Mouse (Mus musculus) T-helper 1 cell (primary cell): ENCODE measurements around the gene Rbfox1.

ENCODE experiments used
- in situ Hi-C: fragments of 300-600 bp; cut with MboI, MseI; formaldehyde crosslinking; loops from one replicate; pipeline ENCODE4 v1.15.1; 2025; ENCODE audit warnings: high pct_unique_total_duplicates

The Rbfox1 gene

GRCm38 (mm10) chr16:6448250-6448649, 563.1 kb downstream of the Rbfox1 start:
- in situ Hi-C loops: no loop called here

GRCm38 (mm10) chr16:6455349-6455748, 570.2 kb downstream of the Rbfox1 start:
- in situ Hi-C loops: no loop called here

- in situ Hi-C loops: loop anchor here (10.0 kb wide), 1 partner anchor 994 kb away; no protein-coding TSS in a partner anchor
Observed at GRCm38 (mm10) chr16:6479094-6479590, 594.0 kb downstream of the Rbfox1 start.

GRCm38 (mm10) chr16:6479616-6480410, 594.7 kb downstream of the Rbfox1 start:
- in situ Hi-C loops: loop anchor here (10.0 kb wide), 2 partner anchors 995 to 1155 kb away; no protein-coding TSS in a partner anchor

GRCm38 (mm10) chr16:6480411-6480728, 595.2 kb downstream of the Rbfox1 start:
- in situ Hi-C loops: loop anchor here (10.0 kb wide), 1 partner anchor 1156 kb away; no protein-coding TSS in a partner anchor

GRCm38 (mm10) chr16:6483628-6484027, 598.5 kb downstream of the Rbfox1 start:
- in situ Hi-C loops: loop anchor here (10.0 kb wide), 1 partner anchor 1159 kb away; no protein-coding TSS in a partner anchor

GRCm38 (mm10) chr16:6485631-6486030, 600.5 kb downstream of the Rbfox1 start:
- in situ Hi-C loops: loop anchor here (10.0 kb wide), 1 partner anchor 1161 kb away; no protein-coding TSS in a partner anchor

- in situ Hi-C loops: loop anchor here (25.0 kb wide), 1 partner anchor 1885 kb away; no protein-coding TSS in a partner anchor
Observed at GRCm38 (mm10) chr16:6502219-6502618, 617.1 kb downstream of the Rbfox1 start.

- in situ Hi-C loops: loop anchor here (25.0 kb wide), 1 partner anchor 1884 kb away; no protein-coding TSS in a partner anchor
Observed at GRCm38 (mm10) chr16:6503573-6504331, 618.6 kb downstream of the Rbfox1 start.

- in situ Hi-C loops: loop anchor here (25.0 kb wide), 1 partner anchor 1878 kb away; no protein-coding TSS in a partner anchor
Observed at GRCm38 (mm10) chr16:6508924-6509323, 623.8 kb downstream of the Rbfox1 start.

GRCm38 (mm10) chr16:6519474-6519873, 634.3 kb downstream of the Rbfox1 start:
- in situ Hi-C loops: loop anchor here (10.0 to 25.0 kb wide), 2 partner anchors 405 to 1868 kb away; no protein-coding TSS in a partner anchor

- in situ Hi-C loops: no loop called here
Observed at GRCm38 (mm10) chr16:6525507-6526170, 640.5 kb downstream of the Rbfox1 start.

- in situ Hi-C loops: no loop called here
Observed at GRCm38 (mm10) chr16:6531459-6531858, 646.3 kb downstream of the Rbfox1 start.

- in situ Hi-C loops: no loop called here
Observed at GRCm38 (mm10) chr16:6532077-6532995, 647.2 kb downstream of the Rbfox1 start.

- in situ Hi-C loops: no loop called here
Observed at GRCm38 (mm10) chr16:6555776-6556175, 670.6 kb downstream of the Rbfox1 start.

GRCm38 (mm10) chr16:6557726-6558125, 672.6 kb downstream of the Rbfox1 start:
- in situ Hi-C loops: no loop called here

- in situ Hi-C loops: no loop called here
Observed at GRCm38 (mm10) chr16:6584700-6585099, 699.5 kb downstream of the Rbfox1 start.

GRCm38 (mm10) chr16:6585204-6585603, 700.0 kb downstream of the Rbfox1 start:
- in situ Hi-C loops: no loop called here

- in situ Hi-C loops: no loop called here
Observed at GRCm38 (mm10) chr16:6616526-6616925, 731.4 kb downstream of the Rbfox1 start.

- in situ Hi-C loops: no loop called here
Observed at GRCm38 (mm10) chr16:6640330-6640729, 755.2 kb downstream of the Rbfox1 start.
